Mouse (Mus musculus) B cell, adult (primary cell): ENCODE data around the gene Ccdc170. TPM values are rescaled to one million over a fixed set of nuclear protein-coding genes. Genes with fewer than 3 reads are reported as not detected.

ENCODE experiments used
- total RNA-seq: library from RNA; stranded (reverse); gene quantifications from 4 replicates; pipeline ENCODE4 v1.2.4, GENCODE M21; 2023; ENCODE audit not compliant: inconsistent age

Ccdc170 gene
- 1.0 TPM in 1 of 4 replicates, not detected in the others for total RNA-seq

GRCm38 (mm10) chr10:4482355-4482754, at the start of gene Ccdc170:
Gene Ccdc170, plus strand, starts transcription at chr10:4482502.

DNA sequence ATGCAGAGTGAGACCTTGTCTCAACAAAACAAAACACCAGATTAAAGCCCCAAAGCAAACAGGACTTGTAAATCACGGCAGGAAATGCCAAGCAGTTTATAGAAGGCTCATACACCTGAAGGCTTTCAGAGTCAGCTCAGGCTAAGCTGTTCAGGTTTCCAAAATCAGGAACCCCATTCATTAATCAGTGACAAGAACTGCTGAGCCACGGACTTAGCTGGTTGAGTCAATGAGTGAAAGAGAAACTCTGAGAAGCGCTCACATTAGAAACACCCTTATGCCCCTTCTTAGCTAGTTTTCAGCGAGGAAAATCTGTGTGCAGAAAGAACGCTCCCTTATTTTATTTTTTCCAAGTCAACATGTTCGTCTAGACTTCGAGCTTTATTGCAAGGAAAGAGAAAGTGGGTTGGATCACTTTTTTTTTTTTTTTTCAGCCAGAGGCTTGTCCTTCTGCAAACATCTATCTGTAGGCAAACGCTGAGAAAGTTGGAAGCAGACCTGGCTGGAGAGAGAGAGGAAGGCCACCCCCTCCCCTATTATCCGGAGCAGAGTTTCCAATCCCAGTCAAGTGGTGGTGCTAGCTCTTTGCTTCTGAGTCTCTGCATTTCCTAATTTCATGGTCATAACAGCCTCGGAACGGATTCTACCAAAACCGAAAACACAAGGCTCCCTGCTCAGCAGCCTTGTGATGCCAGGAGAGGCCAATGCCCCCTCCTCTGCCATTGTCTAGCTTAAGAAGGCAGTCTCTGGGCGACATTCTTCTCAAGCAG, 129.3 kb downstream of the Ccdc170 start, which contains the start of gene Esr1:
TSS of gene Esr1 (plus strand) at position 208 of the 770 bp plus-strand sequence.

Other genes with a start within 250 kb of the Ccdc170 start
- 18.6 to 22.6 TPM (median 20.4 TPM) in 4 replicates for gene Akap12, start 216.1 kb upstream of the Ccdc170 start, total RNA-seq
- gene Zbtb2, start 94.4 kb upstream of the Ccdc170 start, total RNA-seq, result 28.4 to 32.4 TPM (median 30.5 TPM) in 4 replicates
- gene Rmnd1, start 50.1 kb upstream of the Ccdc170 start, total RNA-seq, result 49.3 to 56.9 TPM (median 54.7 TPM) in 4 replicates
- gene Armt1, start 50.0 kb upstream of the Ccdc170 start, total RNA-seq, result 21.1 to 28.8 TPM (median 23.6 TPM) in 4 replicates
- 4.8 to 5.3 TPM (median 4.8 TPM) in 4 replicates for gene Esr1, start 129.1 kb downstream of the Ccdc170 start, total RNA-seq